Mouse (Mus musculus) cerebellum, adult 2 months (tissue): ENCODE measurements around the gene Rabac1.

Experiments
- CTCF ChIP-seq: fragments of 200-500 bp; IDR thresholded peaks from 2 replicates; pipeline ENCODE4 v1.5.1; 2011; ENCODE audit warnings: low read depth, mild to moderate bottlenecking, control low read depth, low read length, moderate library complexity, borderline replicate concordance; ENCODE audit not compliant: insufficient read depth
- POLR2A ChIP-seq: fragments of 200-500 bp; IDR thresholded peaks from 2 replicates; pipeline ENCODE4 v1.6.1; 2011; ENCODE audit warnings: low read length, control low read depth, borderline replicate concordance; ENCODE audit not compliant: insufficient read depth

- TF ChIP-seq POLR2A (no peak), CTCF (no peak)
These were observed 17.3 kb downstream of the Rabac1 start for GRCm38 (mm10) chr7:24955226-24955625.
